Mouse (Mus musculus): Measurements from ENCODE around the gene Mum1. TPM values are rescaled to one million over a fixed set of nuclear protein-coding genes. Genes with fewer than 3 reads are reported as not detected.
A peak's percentile ranks its signal among the peaks of the same experiment; 100 is the strongest.
"Not testable (repeated sequence)": the region's sequence is repeated elsewhere in the genome, so short reads cannot be mapped to it uniquely, and the experiment has no call there.

Mum1 gene
- polyA plus RNA-seq, 1 experiment from 2014 or later: 42.4 TPM

- Histone ChIP-seq H3K9ac (ENCODE audit: low read length) (no peak overlapping the region), H3K27ac (ENCODE audit: low read depth, low read length) (no peak overlapping the region), H3K36me3 (ENCODE audit: control insufficient read depth, insufficient read depth, low read length) (no peaks in the 10 kb centered on the region), H3K4me2 (ENCODE audit: low read length) (no peak overlapping the region), H3K9me3 (replicated peaks; ENCODE audit: control insufficient read depth, low read length) (no peaks in the 10 kb centered on the region), H3K27me3 (replicated peaks; ENCODE audit: control insufficient read depth, insufficient read depth, low read length) (no peaks in the 10 kb centered on the region), H3K4me3 (ENCODE audit: low read depth, low read length) (no peak overlapping the region), H3K4me1 (ENCODE audit: control insufficient read depth, insufficient read depth, low read length) (peaks cover 4% of the 10 kb centered on the region; the same call in 1 of the 2 replicates)
- no peak for ATAC-seq
- no peak for DNase-seq (ENCODE audit: low spot score)
- 73% methylated on average over 6 of the region's 6 CpGs for WGBS
Measured at GRCm38 (mm10) chr10:80200485-80200884, 25.7 kb upstream of the Mum1 start.

- no peak overlapping the region for H3K4me2 ChIP-seq (ENCODE audit: low read length)
- no peaks in the 10 kb centered on the region for H3K27me3 ChIP-seq (replicated peaks; ENCODE audit: control insufficient read depth, insufficient read depth, low read length)
- ATAC-seq: no peak
- peaks cover 9% of the 10 kb centered on the region for H3K4me1 ChIP-seq (ENCODE audit: control insufficient read depth, insufficient read depth, low read length)
- no peak overlapping the region for H3K27ac ChIP-seq (ENCODE audit: low read depth, low read length)
- no peaks in the 10 kb centered on the region for H3K36me3 ChIP-seq (ENCODE audit: control insufficient read depth, insufficient read depth, low read length)
- peak; percentile 25 for DNase-seq (ENCODE audit: low spot score)
- H3K9me3 ChIP-seq (replicated peaks; ENCODE audit: control insufficient read depth, low read length): no peaks in the 10 kb centered on the region
- H3K4me3 ChIP-seq (ENCODE audit: low read depth, low read length): no peak overlapping the region
- peak overlapping the region; percentile 7; the same call in 1 of the 2 replicates for H3K9ac ChIP-seq (ENCODE audit: low read length)
- WGBS: 13% methylated on average over 7 of the region's 7 CpGs
Measured at GRCm38 (mm10) chr10:80204055-80204454, 22.2 kb upstream of the Mum1 start.

- Histone ChIP-seq H3K4me3 (ENCODE audit: low read depth, low read length) (no peak overlapping the region), H3K9me3 (replicated peaks; ENCODE audit: control insufficient read depth, low read length) (no peaks in the 10 kb centered on the region), H3K4me1 (ENCODE audit: control insufficient read depth, insufficient read depth, low read length) (peaks cover 11% of the 10 kb centered on the region), H3K9ac (ENCODE audit: low read length) (no peak overlapping the region), H3K4me2 (ENCODE audit: low read length) (no peak overlapping the region), H3K27me3 (replicated peaks; ENCODE audit: control insufficient read depth, insufficient read depth, low read length) (no peaks in the 10 kb centered on the region), H3K27ac (ENCODE audit: low read depth, low read length) (no peak overlapping the region), H3K36me3 (ENCODE audit: control insufficient read depth, insufficient read depth, low read length) (no peaks in the 10 kb centered on the region)
- WGBS: 53% methylated on average over 1 of the region's 1 CpGs
- ATAC-seq (no peak), DNase-seq (ENCODE audit: low spot score) (no peak)
Measured at GRCm38 (mm10) chr10:80207201-80207600, 19.0 kb upstream of the Mum1 start.

- H3K27me3 ChIP-seq (replicated peaks; ENCODE audit: control insufficient read depth, insufficient read depth, low read length): no peaks in the 10 kb centered on the region
- WGBS: 51% methylated on average over 10 of the region's 10 CpGs
- peak overlapping the region; percentile 1; the same call in 1 of the 2 replicates for H3K9ac ChIP-seq (ENCODE audit: low read length)
- ATAC-seq: no peak
- H3K4me2 ChIP-seq (ENCODE audit: low read length): no peak overlapping the region
- H3K4me1 ChIP-seq (ENCODE audit: control insufficient read depth, insufficient read depth, low read length): peaks cover 11% of the 10 kb centered on the region
- DNase-seq (ENCODE audit: low spot score): no peak
- no peaks in the 10 kb centered on the region for H3K36me3 ChIP-seq (ENCODE audit: control insufficient read depth, insufficient read depth, low read length)
- H3K4me3 ChIP-seq (ENCODE audit: low read depth, low read length): no peak overlapping the region
- no peaks in the 10 kb centered on the region for H3K9me3 ChIP-seq (replicated peaks; ENCODE audit: control insufficient read depth, low read length)
- no peak overlapping the region for H3K27ac ChIP-seq (ENCODE audit: low read depth, low read length)
Measured at GRCm38 (mm10) chr10:80207676-80208075, 18.6 kb upstream of the Mum1 start.

- 81% methylated on average over 4 of the region's 4 CpGs for WGBS
- H3K4me3 ChIP-seq (ENCODE audit: low read depth, low read length): no peak overlapping the region
- no peak for ATAC-seq
- peak overlapping the region; percentile 81; the same call in 1 of the 2 replicates for H3K27ac ChIP-seq (ENCODE audit: low read depth, low read length)
- no peak overlapping the region for H3K4me2 ChIP-seq (ENCODE audit: low read length)
- no peaks in the 10 kb centered on the region for H3K36me3 ChIP-seq (ENCODE audit: control insufficient read depth, insufficient read depth, low read length)
- H3K4me1 ChIP-seq (ENCODE audit: control insufficient read depth, insufficient read depth, low read length): peaks cover 11% of the 10 kb centered on the region
- H3K9ac ChIP-seq (ENCODE audit: low read length): no peak overlapping the region
- no peaks in the 10 kb centered on the region for H3K9me3 ChIP-seq (replicated peaks; ENCODE audit: control insufficient read depth, low read length)
- no peaks in the 10 kb centered on the region for H3K27me3 ChIP-seq (replicated peaks; ENCODE audit: control insufficient read depth, insufficient read depth, low read length)
- DNase-seq (ENCODE audit: low spot score): no peak
Measured at GRCm38 (mm10) chr10:80208248-80208647, 18.0 kb upstream of the Mum1 start.

GRCm38 (mm10) chr10:80208841-80209371 is 17.3 kb upstream of the Mum1 start:
- Histone ChIP-seq H3K27ac (ENCODE audit: low read depth, low read length) (peak overlapping the region; percentile 81), H3K27me3 (replicated peaks; ENCODE audit: control insufficient read depth, insufficient read depth, low read length) (no peaks in the 10 kb centered on the region), H3K4me3 (ENCODE audit: low read depth, low read length) (no peak overlapping the region), H3K36me3 (ENCODE audit: control insufficient read depth, insufficient read depth, low read length) (no peaks in the 10 kb centered on the region), H3K4me1 (ENCODE audit: control insufficient read depth, insufficient read depth, low read length) (peaks cover 9% of the 10 kb centered on the region), H3K9me3 (replicated peaks; ENCODE audit: control insufficient read depth, low read length) (no peaks in the 10 kb centered on the region), H3K4me2 (ENCODE audit: low read length) (peak overlapping the region; percentile 41), H3K9ac (ENCODE audit: low read length) (peak overlapping the region; percentile 49)
- ATAC-seq (peak; percentile 66), DNase-seq (ENCODE audit: low spot score) (peak; percentile 81)
- WGBS: 2% methylated on average over 24 of the region's 24 CpGs

GRCm38 (mm10) chr10:80211547-80212103 is 14.6 kb upstream of the Mum1 start:
- H3K4me3 ChIP-seq (ENCODE audit: low read depth, low read length); H3K9me3 ChIP-seq (replicated peaks; ENCODE audit: control insufficient read depth, low read length); H3K4me2 ChIP-seq (ENCODE audit: low read length); ATAC-seq; H3K27ac ChIP-seq (ENCODE audit: low read depth, low read length); H3K36me3 ChIP-seq (ENCODE audit: control insufficient read depth, insufficient read depth, low read length); H3K9ac ChIP-seq (ENCODE audit: low read length); H3K27me3 ChIP-seq (replicated peaks; ENCODE audit: control insufficient read depth, insufficient read depth, low read length); DNase-seq (ENCODE audit: low spot score): not testable (repeated sequence)
- 79% methylated on average over 7 of the region's 7 CpGs for WGBS
- peaks cover 14% of the 10 kb centered on the region for H3K4me1 ChIP-seq (ENCODE audit: control insufficient read depth, insufficient read depth, low read length)

GRCm38 (mm10) chr10:80215048-80215772 is 11.0 kb upstream of the Mum1 start:
- DNase-seq (ENCODE audit: low spot score): no peak
- Histone ChIP-seq H3K27me3 (replicated peaks; ENCODE audit: control insufficient read depth, insufficient read depth, low read length) (no peaks in the 10 kb centered on the region), H3K4me2 (ENCODE audit: low read length) (no peak overlapping the region), H3K4me3 (ENCODE audit: low read depth, low read length) (no peak overlapping the region), H3K9ac (ENCODE audit: low read length) (peak overlapping the region; percentile 42), H3K9me3 (replicated peaks; ENCODE audit: control insufficient read depth, low read length) (no peaks in the 10 kb centered on the region), H3K27ac (ENCODE audit: low read depth, low read length) (no peak overlapping the region; the same call in 1 of the 2 replicates), H3K36me3 (ENCODE audit: control insufficient read depth, insufficient read depth, low read length) (no peaks in the 10 kb centered on the region), H3K4me1 (ENCODE audit: control insufficient read depth, insufficient read depth, low read length) (peaks cover 6% of the 10 kb centered on the region; the same call in 1 of the 2 replicates)
- 14% methylated on average over 16 of the region's 16 CpGs for WGBS
- ATAC-seq: no peak

- no peak for DNase-seq (ENCODE audit: low spot score)
- Histone ChIP-seq H3K9ac (ENCODE audit: low read length) (no peak overlapping the region), H3K4me2 (ENCODE audit: low read length) (no peak overlapping the region), H3K36me3 (ENCODE audit: control insufficient read depth, insufficient read depth, low read length) (no peaks in the 10 kb centered on the region), H3K9me3 (replicated peaks; ENCODE audit: control insufficient read depth, low read length) (no peaks in the 10 kb centered on the region), H3K4me3 (ENCODE audit: low read depth, low read length) (no peak overlapping the region), H3K27me3 (replicated peaks; ENCODE audit: control insufficient read depth, insufficient read depth, low read length) (no peaks in the 10 kb centered on the region), H3K27ac (ENCODE audit: low read depth, low read length) (no peak overlapping the region), H3K4me1 (ENCODE audit: control insufficient read depth, insufficient read depth, low read length) (peaks cover under 1% of the 10 kb centered on the region; the same call in 1 of the 2 replicates)
- 47% methylated on average over 8 of the region's 9 CpGs for WGBS
- no peak for ATAC-seq
Measured at GRCm38 (mm10) chr10:80220676-80221075, 5.6 kb upstream of the Mum1 start.
